Mouse (Mus musculus): ENCODE data around the gene Nufip1.

GRCm38 (mm10) chr14:76082086-76082636 lies 28.5 kb upstream of the Nufip1 start:
- TF ChIP-seq CTCF (conservative IDR thresholded peaks at IDR 0.05; ENCODE audit: insufficient read depth, insufficient read length, low read depth, low read length) (no peak), POLR2A (IDR thresholded peaks at IDR 0.05; ENCODE audit: low read depth, low read length) (no peak)

Measured in kidney, adult 2 months (tissue).